Comparison of ENCODE assay signal across 26 mouse cellular contexts in the genomic region with DNA sequence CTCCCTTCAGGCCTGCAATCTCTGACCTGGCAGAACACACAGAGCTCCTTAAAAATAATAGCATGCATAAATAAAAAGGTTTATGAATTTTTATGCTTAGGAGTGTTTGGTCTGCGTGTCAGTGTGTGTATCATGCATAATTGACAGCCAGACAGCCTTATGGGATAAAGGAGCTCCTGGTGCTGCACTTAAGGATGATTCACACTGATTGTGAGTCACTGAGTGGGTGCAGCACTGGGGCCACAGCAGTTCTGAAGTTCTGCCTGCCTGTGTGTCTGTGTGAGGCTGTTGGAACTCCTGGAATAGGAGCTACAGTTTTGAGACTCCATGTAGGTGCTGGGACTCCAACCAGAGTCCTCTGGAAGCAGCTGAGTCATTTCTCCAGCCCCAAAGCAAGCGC. TPM values are rescaled to one million over a fixed set of nuclear protein-coding genes. Genes with fewer than 3 reads are reported as not detected.
DNase-seq lines count a peak whose midpoint lies in the region; ATAC-seq and TF ChIP-seq lines count a peak whose summit lies in the region.
"Had no signal": no experiment of that assay in that cellular context is flagged by ENCODE, and none has a peak within 500 bp of the region (broad histone marks: within the 10 kb centered on the region; RNA-seq: fewer than 3 reads in every experiment).

No protein-coding gene starts in this region.

- peak; percentile 72; the same call in 1 of the 2 replicates for ATAC-seq in frontal cortex, adult (ENCODE audit: low TSS enrichment)
- ATAC-seq in forebrain, postnatal 0 days = no peak
- ATAC-seq: CD4-positive, CD25-positive, alpha-beta regulatory T cell, adult 4 months; forebrain, embryonic 13.5 days; hindbrain, postnatal 0 days had no signal

- DNase-seq in adrenal gland, adult (ENCODE audit: inconsistent age in 2 of 2, low spot score in 1 of 2) = peak; percentile 32 to 35
- DNase-seq in adrenal gland, postnatal 10 days = no peak
- DNase-seq in frontal cortex, postnatal 14 days (ENCODE audit: low spot score in 2 of 2) = no peak
- peak; percentile 39 for DNase-seq in 3134 (ENCODE audit: extremely low read depth, insufficient read length, low spot score)
- DNase-seq in NIH3T3 (ENCODE audit: low read depth) = peak; percentile 70
- DNase-seq in spleen, postnatal 36 days (ENCODE audit: low spot score in 2 of 2) = no peak
- no peak for DNase-seq in forebrain, postnatal 0 days
- DNase-seq: cerebellum, adult 2 months; cerebellum, postnatal 10 days; gastrocnemius, postnatal 10 days; heart, adult 18-20 months; heart, postnatal 14 days; kidney, adult 11 months had no signal

- no peak overlapping the region for H3K27ac ChIP-seq in forebrain, postnatal 0 days (ENCODE audit: low read depth, low read length)
- H3K27ac ChIP-seq: embryonic facial prominence, embryonic 10.5 days; forebrain, embryonic 13.5 days; heart, embryonic 10.5 days; heart, embryonic 15.5 days; hindbrain, embryonic 13.5 days; hindbrain, postnatal 0 days had no signal

- H3K9ac ChIP-seq in forebrain, postnatal 0 days = no peak overlapping the region
- H3K9ac ChIP-seq: forebrain, embryonic 13.5 days; heart, embryonic 15.5 days; hindbrain, embryonic 13.5 days had no signal

- no peak overlapping the region for H3K4me2 ChIP-seq in forebrain, postnatal 0 days (ENCODE audit: low read depth)
- H3K4me2 ChIP-seq: forebrain, embryonic 13.5 days; heart, embryonic 15.5 days; hindbrain, embryonic 13.5 days had no signal

- H3K36me3 ChIP-seq in forebrain, postnatal 0 days (ENCODE audit: insufficient read depth) = no peaks in the 10 kb centered on the region
- H3K36me3 ChIP-seq: embryonic facial prominence, embryonic 10.5 days; G1E; heart, embryonic 10.5 days; heart, embryonic 15.5 days; hindbrain, embryonic 13.5 days had no signal

- no peak overlapping the region for H3K4me3 ChIP-seq in forebrain, postnatal 0 days (ENCODE audit: low read depth, low read length)
- H3K4me3 ChIP-seq: embryonic facial prominence, embryonic 10.5 days; forebrain, embryonic 13.5 days; heart, embryonic 10.5 days; heart, embryonic 15.5 days; hindbrain, embryonic 13.5 days had no signal

- H3K27me3 ChIP-seq in forebrain, postnatal 0 days (ENCODE audit: insufficient read depth, low read length) = no peaks in the 10 kb centered on the region
- H3K27me3 ChIP-seq: forebrain, embryonic 13.5 days; heart, embryonic 15.5 days; hindbrain, embryonic 13.5 days had no signal

- no peak for TF ChIP-seq CTCF in forebrain, postnatal 0 days (IDR thresholded peaks at IDR 0.05; ENCODE audit: low read depth)

- 71% methylated on average over 2 of the region's 2 CpGs for WGBS in forebrain, postnatal 0 days

- no peaks in the 10 kb centered on the region for H3K4me1 ChIP-seq in forebrain, postnatal 0 days (ENCODE audit: insufficient read depth)
- H3K4me1 ChIP-seq: embryonic facial prominence, embryonic 10.5 days; forebrain, embryonic 13.5 days; heart, embryonic 10.5 days; heart, embryonic 15.5 days; hindbrain, embryonic 13.5 days had no signal

- no peaks in the 10 kb centered on the region for H3K9me3 ChIP-seq in forebrain, postnatal 0 days (ENCODE audit: low read length)
- H3K9me3 ChIP-seq: forebrain, embryonic 13.5 days; G1E; heart, embryonic 10.5 days; heart, embryonic 15.5 days; hindbrain, embryonic 13.5 days had no signal

RNA-seq across cellular contexts. Expression of a gene that starts 13.2 kb away (rescaled TPM):
- under 1 TPM in 1 of 2 experiments, not detected in 1; 0.15 TPM for total RNA-seq in adrenal gland, postnatal 10 days (2021)
- 0.15 and 0.90 TPM in 2 replicates for total RNA-seq in forebrain, postnatal 0 days (2014; rRNA removed)
- polyA plus RNA-seq in forebrain, postnatal 0 days (2015; fragmentation: Nextera tagmentation; extraction: Ambion mirVana) = 0.07 and 0.20 TPM in 2 replicates
- total RNA-seq: hematopoietic stem cell, adult 5-6 weeks had no signal
- polyA plus RNA-seq: CD4-positive, CD25-positive, alpha-beta regulatory T cell, adult 4 months; embryonic facial prominence, embryonic 10.5 days; G1E; heart, embryonic 10.5 days; heart, embryonic 15.5 days; intestine, embryonic 14.5 days had no signal

RNA-seq across cellular contexts. Expression of a gene that starts 37.1 kb away (rescaled TPM):
- 10 to 100 TPM in 1 of 2 experiments, 1 to 10 TPM in 1; 6.3 to 11.1 TPM for total RNA-seq in adrenal gland, postnatal 10 days (2021)
- 28.5 and 30.6 TPM in 2 replicates for total RNA-seq in forebrain, postnatal 0 days (2014; rRNA removed)
- polyA plus RNA-seq in forebrain, postnatal 0 days (2015; fragmentation: Nextera tagmentation; extraction: Ambion mirVana) = 9.5 and 11.0 TPM in 2 replicates

RNA-seq across cellular contexts. Expression of a gene that starts 42.0 kb away (rescaled TPM):
- total RNA-seq in adrenal gland, postnatal 10 days (2021) = not detected
- total RNA-seq in forebrain, postnatal 0 days (2014; rRNA removed) = not detected in 2 replicates
- polyA plus RNA-seq in forebrain, postnatal 0 days (2015; fragmentation: Nextera tagmentation; extraction: Ambion mirVana) = not detected in 2 replicates
- total RNA-seq: gastrocnemius, postnatal 10 days; gastrocnemius, postnatal 4 days; heart, adult 18-20 months; heart, postnatal 14 days; hematopoietic stem cell, adult 5-6 weeks; hindbrain, postnatal 0 days had no signal
- polyA plus RNA-seq: CD4-positive, CD25-positive, alpha-beta regulatory T cell, adult 4 months; embryonic facial prominence, embryonic 10.5 days; embryonic facial prominence, embryonic 14.5 days; forebrain, embryonic 13.5 days; G1E; heart, embryonic 10.5 days; heart, embryonic 15.5 days; hindbrain, postnatal 0 days; intestine, embryonic 14.5 days had no signal

RNA-seq across cellular contexts. Expression of a gene that starts 58.4 kb away (rescaled TPM):
- not detected for total RNA-seq in adrenal gland, postnatal 10 days (2021)
- not detected in 2 replicates for total RNA-seq in forebrain, postnatal 0 days (2014; rRNA removed)
- not detected in 2 replicates for polyA plus RNA-seq in forebrain, postnatal 0 days (2015; fragmentation: Nextera tagmentation; extraction: Ambion mirVana)
- total RNA-seq: gastrocnemius, postnatal 10 days; gastrocnemius, postnatal 4 days; heart, adult 18-20 months; heart, postnatal 14 days; hematopoietic stem cell, adult 5-6 weeks; hindbrain, postnatal 0 days had no signal
- polyA plus RNA-seq: CD4-positive, CD25-positive, alpha-beta regulatory T cell, adult 4 months; cerebellum, adult 2 months; embryonic facial prominence, embryonic 10.5 days; embryonic facial prominence, embryonic 14.5 days; forebrain, embryonic 13.5 days; G1E; heart, embryonic 10.5 days; heart, embryonic 15.5 days; hindbrain, embryonic 13.5 days; hindbrain, postnatal 0 days; intestine, embryonic 14.5 days had no signal

Comparison
In these comparisons a context has a peak if more than half of its experiments do, and no peak if none do; other contexts are left out.
1. DNase-seq: peak in adrenal gland, adult (2 of 2), 3134 (single experiment) and NIH3T3 (single experiment); none in adrenal gland, postnatal 10 days (single experiment), frontal cortex, postnatal 14 days (0 of 2), spleen, postnatal 36 days (0 of 2) and forebrain, postnatal 0 days (single experiment).